Mouse (Mus musculus): Measurements from ENCODE around the gene Brca1.
"Not testable (repeated sequence)": the region's sequence is repeated elsewhere in the genome, so short reads cannot be mapped to it uniquely, and the experiment has no call there.

Brca1 gene

DNA sequence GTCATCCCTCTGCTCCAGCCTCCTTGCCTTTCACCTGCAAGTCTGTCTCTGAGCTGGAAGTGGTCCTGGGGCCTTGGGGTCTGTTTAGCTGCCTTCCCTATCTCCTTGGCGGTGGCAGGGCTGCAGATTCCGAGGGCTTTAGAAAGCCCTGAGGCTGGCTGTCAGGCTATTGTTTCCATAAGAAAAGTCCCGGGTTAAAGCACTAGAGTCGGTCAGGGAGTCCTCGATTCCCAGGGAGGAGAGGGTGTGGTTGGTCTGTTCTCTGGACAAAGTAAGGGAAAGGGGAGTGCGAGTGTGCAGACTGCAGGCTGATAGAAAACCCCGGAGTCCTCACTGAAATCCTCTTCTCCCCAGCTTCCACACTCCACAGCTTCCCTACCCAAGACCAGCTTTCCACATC, 81.5 kb downstream of the Brca1 start:
- no peak for DNase-seq (ENCODE audit: low spot score in 2 of 2)

DNA sequence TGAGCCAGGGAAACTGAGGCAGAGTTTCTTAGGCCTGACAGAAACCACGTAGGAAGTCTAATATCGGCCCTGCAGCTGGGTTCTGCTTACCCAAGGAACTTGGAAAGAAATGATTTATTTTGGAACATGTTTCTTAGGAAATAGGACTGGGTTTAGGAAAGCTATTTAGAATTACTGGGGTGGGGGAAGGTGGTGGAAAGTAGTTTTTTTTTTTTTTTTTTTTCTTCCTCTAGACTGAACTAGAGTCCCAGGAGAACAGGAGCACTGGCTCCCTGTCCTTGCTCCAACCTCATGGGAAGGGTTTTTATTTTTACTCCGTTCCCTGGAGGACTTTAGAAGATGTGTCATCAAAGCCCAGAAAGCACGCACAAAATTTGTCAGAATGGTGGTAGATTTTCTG, 82.6 kb downstream of the Brca1 start:
- DNase-seq (ENCODE audit: low spot score in 2 of 2) = no peak

DNA sequence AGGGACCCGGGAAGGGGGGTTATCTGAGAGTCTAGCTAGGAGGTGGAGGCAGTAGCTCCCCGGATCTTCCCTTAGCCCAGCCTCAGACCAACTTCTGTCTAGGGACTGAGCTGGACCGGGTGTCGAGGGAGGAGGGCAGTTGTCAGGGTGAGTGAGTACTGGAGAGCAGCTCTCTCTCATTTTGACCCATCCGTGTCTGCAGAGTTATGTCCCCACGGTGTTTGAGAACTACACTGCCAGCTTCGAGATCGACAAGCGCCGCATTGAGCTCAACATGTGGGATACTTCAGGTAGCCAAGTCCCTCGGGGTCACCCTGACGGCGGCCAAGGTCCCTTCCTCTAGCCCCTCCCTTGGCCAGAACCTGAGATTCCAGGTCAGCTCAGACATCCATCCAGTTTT, 83.0 kb downstream of the Brca1 start:
- no peak for DNase-seq (ENCODE audit: low spot score in 2 of 2)

DNA sequence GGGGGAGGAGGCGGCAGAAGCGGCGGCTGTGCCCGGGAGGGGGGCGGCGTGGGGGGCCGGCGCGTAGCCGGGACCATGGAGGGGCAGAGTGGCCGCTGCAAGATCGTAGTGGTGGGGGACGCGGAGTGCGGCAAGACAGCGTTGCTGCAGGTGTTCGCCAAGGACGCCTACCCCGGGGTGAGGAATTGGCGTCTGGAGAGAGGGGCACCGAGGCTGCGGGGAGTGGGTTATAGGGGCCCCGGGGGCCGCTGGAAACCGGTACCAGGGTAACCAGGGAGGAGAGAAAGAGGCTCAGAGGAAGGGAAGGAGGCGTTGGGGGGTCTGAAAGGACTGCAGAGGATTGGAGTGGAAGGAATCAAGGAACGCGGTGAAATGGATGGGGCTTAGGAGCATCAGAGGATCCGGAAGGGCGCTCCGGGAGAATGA, 83.5 kb downstream of the Brca1 start:
- peak in 1 of 2 experiments; percentile 45 for DNase-seq (ENCODE audit: low spot score in 2 of 2)

DNA sequence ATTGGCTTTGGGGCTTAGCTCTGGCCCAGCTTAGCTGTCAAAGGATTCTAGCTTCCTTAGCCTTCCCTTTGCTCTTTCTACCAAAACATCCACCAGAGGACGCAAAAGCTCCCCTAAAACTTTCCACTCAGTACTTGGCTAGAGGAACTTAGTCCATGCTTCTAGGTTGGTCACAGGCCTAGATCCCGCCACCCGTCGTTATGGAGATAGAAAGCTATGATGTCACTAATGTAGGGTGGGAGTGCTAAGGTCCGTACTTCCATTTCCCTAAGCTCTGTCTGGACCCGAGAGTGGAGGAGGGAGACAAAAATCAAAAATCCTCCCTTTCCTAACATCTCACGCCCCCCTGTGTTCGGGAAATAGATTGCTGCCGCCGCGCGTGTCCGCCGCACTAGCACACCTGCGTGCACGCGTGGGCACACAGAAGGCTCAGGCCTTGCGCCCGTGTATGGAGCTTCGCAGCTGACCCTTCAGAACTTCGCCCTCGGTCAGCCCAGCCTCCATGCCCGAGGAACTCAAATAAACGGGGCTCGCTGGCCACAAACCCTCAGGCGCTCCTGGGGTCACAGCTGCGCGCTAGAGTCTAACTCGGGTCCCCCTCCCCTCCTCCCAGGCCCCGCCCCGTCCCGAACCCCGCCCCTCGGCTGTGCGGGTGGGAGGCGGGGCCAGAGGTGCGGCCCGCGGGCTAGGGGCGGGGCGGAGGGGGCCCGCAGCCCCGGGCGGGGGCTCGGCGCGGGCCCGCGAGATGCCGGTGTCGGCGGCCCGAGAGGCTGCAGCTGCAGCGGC, 84.1 kb downstream of the Brca1 start:
- peak; percentile 51 to 77 for DNase-seq (ENCODE audit: low spot score in 2 of 2)

DNA sequence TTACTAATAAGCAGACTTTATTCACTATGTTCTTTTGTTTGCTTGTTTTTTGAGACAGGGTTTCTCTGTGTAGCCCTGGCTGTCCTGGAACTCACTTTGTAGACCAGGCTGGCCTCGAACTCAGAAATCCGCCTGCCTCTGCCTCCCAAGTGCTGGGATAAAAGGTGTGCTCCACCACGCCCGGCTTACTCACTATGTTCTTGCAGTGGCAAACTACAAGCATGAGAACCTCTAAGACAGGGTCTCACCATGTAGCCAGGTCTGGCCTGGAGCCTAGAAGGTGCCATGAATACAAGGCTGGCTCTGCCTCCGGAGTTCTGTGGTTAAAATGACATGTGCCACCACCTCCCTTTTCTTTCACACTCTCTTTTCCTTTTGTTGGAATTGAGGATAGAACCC, 85.2 kb downstream of the Brca1 start:
- DNase-seq (ENCODE audit: low spot score in 2 of 2) = not testable (repeated sequence)

GRCm38 (mm10) chr11:101465869-101466551, 85.7 kb downstream of the Brca1 start, which contains the start of gene Vat1:
Gene Vat1 (minus strand): TSS chr11:101466230.
- DNase-seq (ENCODE audit: low spot score in 2 of 2) = peak; percentile 25 to 44

- peak; percentile 20 to 29 for DNase-seq (ENCODE audit: low spot score in 2 of 2)
Measured at GRCm38 (mm10) chr11:101465101-101465868, 86.5 kb downstream of the Brca1 start.

DNA sequence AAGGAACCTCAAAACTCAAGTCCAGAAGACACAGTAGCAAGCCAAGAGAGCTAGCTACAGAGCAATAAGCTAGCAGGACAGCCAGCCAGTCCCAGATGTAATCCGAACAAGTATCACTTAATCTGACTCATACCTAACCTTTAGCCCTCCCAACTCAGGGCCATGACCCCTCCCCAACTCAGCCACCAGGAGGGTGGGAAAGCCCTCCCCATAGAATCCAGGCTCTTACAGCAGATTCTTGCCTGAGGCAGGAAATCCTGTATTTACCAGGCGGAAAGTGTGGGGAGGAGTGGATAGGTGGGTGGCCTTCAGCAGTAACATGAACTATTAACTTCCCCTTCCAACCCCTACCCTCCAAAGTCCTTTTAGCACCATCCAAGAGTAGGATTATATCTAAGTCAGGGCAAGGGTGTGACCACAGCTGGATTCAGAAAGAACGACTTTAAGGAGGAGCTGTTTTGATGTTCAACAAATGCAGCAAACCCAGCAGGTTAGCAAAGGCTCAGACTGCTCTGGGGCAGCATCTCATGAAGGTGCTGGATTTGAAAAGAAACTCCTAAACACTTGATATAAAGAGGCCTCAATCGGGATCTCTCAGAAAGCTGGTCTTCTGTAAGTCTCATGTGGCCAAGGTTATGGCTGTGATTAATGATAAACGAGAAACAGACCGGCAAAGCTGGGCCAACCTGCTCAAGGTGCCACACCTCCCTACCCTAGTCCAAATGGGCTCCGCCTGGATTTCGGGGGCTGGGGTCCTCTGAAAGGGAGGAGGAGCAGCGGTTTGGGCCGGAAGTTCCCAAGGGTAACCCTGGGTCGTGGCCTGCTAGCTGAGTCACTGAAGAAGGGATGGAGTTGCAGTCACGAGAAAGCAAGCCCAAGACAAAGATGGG, 87.3 kb downstream of the Brca1 start, which contains the start of gene Rnd2:
Gene Rnd2 (plus strand): TSS at position 789 of the 890 bp plus-strand sequence.
- DNase-seq (ENCODE audit: low spot score in 2 of 2) = no peak

DNA sequence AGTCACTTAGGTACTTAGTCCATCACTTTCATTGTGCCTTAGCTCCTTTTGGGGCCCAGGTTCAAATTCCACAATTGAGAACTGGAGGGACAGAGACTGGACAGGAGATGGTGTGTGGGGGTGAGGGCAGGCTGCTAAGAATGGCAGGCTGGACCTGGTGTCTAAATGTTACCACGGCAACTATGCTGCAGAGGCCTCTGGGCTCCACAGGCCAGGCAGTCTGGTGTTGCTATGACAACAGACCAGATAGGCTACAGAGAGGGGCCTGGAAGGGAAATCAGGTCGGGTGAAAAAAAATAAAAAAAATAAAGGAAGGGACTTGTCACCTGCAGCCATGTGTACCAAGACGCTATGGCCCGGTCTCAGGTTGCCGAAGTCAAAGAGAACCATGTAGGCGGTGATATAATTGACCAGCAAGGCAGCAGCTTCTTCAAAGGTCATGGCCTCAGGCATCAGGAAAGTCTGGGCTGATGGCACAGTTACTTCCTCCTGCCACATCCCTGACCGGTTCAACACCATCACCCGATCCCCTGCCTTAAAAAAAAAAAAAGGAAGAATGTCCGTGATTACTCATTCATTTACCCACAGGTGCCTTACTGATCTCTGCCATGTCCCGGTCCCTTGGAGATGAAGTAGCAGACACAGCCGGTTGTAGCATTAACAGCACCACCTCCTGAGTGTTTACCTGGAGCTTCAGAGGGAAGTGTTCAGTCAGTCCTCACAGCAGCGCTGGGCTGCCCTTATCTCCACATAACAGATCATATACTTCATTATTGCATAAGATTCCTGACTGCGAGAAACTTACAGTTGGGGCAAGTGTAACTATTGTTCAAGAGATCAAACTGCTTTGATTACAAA, 88.9 kb downstream of the Brca1 start:
- no peak for DNase-seq (ENCODE audit: low spot score in 2 of 2)

GRCm38 (mm10) chr11:101462141-101462540, 89.6 kb downstream of the Brca1 start:
- no peak for DNase-seq (ENCODE audit: low spot score in 2 of 2)

DNA sequence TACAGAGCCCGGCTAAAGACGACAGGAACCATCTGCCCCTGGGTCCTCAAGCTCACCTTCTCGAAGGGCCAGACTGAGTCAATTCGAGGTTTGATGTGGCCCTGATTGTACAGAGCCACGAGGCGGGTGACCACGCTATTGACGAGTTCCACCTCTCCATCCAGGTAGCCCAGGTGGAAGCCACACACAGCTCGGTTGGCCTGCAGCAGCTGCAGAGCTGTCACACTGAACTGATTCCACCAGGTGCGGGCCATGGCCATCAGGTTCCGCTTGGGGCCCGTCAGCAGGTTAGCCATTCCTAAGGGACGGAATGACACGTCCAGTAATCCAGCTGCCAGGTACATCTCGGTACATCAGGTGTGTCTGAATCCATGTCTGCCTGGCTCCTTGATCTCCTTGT, 91.4 kb downstream of the Brca1 start:
- no peak for DNase-seq (ENCODE audit: low spot score in 2 of 2)

GRCm38 (mm10) chr11:101459716-101460115, 92.0 kb downstream of the Brca1 start:
- no peak for DNase-seq (ENCODE audit: low spot score in 2 of 2)

DNA sequence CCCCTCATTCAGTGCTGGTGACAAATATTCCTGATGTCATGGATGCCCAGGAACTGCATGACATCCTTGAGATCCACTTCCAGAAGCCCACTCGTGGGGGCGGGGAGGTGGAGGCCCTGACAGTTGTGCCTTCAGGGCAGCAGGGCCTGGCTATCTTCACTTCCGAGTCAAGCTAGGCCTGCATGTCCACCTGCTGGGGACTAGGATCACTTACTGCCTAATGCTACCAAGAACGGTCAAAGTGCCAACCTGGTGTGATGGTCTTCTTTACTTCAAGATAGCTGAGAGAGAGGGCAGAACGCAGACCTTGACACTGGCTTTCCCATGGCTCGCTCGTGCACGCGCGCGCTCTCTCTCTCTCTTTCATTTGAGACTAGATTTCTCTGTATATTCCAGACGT, 93.5 kb downstream of the Brca1 start:
- DNase-seq (ENCODE audit: low spot score in 2 of 2) = no peak

GRCm38 (mm10) chr11:101457631-101458030, 94.1 kb downstream of the Brca1 start:
- no peak for DNase-seq (ENCODE audit: low spot score in 2 of 2)

DNA sequence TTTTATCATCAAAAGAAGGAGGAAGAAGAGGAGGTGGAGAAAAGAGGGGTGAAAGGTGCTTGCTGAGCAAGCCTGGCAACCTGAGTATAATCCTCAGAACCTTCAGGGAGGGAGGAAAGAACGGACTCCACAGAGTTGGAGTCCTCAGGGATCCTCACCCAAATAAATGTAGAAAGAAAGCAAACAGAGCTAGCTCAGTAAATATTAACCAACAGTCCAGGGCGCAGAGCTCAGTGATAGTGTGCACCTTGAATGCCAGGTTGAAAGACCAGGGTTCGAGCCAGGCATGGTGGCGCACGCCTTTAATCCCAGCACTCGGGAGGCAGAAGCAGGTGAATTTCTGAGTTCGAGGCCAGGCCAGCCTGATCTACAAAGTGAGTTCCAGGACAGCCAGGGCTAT, 96.1 kb downstream of the Brca1 start:
- DNase-seq (ENCODE audit: low spot score in 2 of 2) = no peak

GRCm38 (mm10) chr11:101454702-101455101, 97.1 kb downstream of the Brca1 start:
- no peak for DNase-seq (ENCODE audit: low spot score in 2 of 2)

- no peak for DNase-seq (ENCODE audit: low spot score in 2 of 2)
Measured at GRCm38 (mm10) chr11:101452093-101452774, 99.5 kb downstream of the Brca1 start.

- DNase-seq (ENCODE audit: low spot score in 2 of 2) = no peak
Measured at GRCm38 (mm10) chr11:101451536-101451935, 100.2 kb downstream of the Brca1 start.

DNA sequence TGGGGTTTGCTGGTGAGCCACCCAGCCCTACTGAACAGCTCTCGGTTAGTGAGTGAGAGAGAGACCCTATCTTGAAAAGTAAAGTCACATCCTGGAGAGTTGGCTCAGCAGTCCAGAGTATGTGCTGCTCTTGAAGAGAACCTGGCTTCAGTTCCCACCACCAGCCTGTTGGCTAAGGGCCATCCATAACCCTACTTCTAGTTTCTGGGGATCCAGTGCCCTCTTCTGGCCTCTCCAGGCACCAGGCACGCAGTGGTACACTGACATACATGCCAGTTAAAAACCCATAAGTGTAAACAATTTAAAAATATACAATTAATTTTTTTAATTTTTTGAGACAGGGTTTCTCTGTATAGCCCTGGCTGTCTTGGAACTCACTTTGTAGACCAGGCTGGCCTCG, 101.4 kb downstream of the Brca1 start:
- DNase-seq (ENCODE audit: low spot score in 2 of 2) = no peak

Data from thymus, postnatal 10 days (tissue).